Mouse (Mus musculus) CH12.LX (cell line): ENCODE data around the gene Brox. TPM values are rescaled to one million over a fixed set of nuclear protein-coding genes. Genes with fewer than 3 reads are reported as not detected.
A peak's percentile ranks its signal among the peaks of the same experiment; 100 is the strongest.

Experiments
- DNase-seq: peaks from one replicate; pipeline ENCODE4 v3.0.0-alpha.2; 2013; ENCODE audit errors: extremely low read depth
- H3K27ac ChIP-seq: 2 replicates; pipeline ENCODE4 v1.5.1; 2012; ENCODE audit warnings: low read depth, mild to moderate bottlenecking, control low read depth, moderate library complexity; ENCODE audit not compliant: insufficient read depth
- H3K27me3 ChIP-seq: replicated peaks from 2 replicates; pipeline ENCODE3; 2012; ENCODE audit warnings: inconsistent platforms
- H3K36me3 ChIP-seq, 2 experiments: replicated peaks in 1 of 2; 2 replicates each; pipeline versions ENCODE3 to v1.6.1; 2012; ENCODE audit warnings: inconsistent platforms in 1 of 2, low read length in 1 of 2, mild to moderate bottlenecking in 1 of 2, mixed read lengths in 1 of 2, moderate library complexity in 1 of 2; ENCODE audit not compliant: control insufficient read depth in 1 of 2, insufficient read depth in 1 of 2
- H3K4me1 ChIP-seq, 2 experiments: 2 replicates each; pipeline ENCODE4 v1.6.1; 2012; ENCODE audit warnings: inconsistent platforms in 1 of 2, moderate library complexity in 1 of 2; ENCODE audit not compliant: insufficient read depth in 2 of 2, control insufficient read depth in 1 of 2
- H3K4me2 ChIP-seq: 2 replicates; pipeline ENCODE4 v1.6.1; 2012; ENCODE audit warnings: low read depth, mild to moderate bottlenecking, control low read depth; ENCODE audit not compliant: poor library complexity, insufficient read depth, severe bottlenecking
- H3K4me3 ChIP-seq, 3 experiments: fragments of 150-350 bp in 1 of 3; sonication (generic) in 1 of 3; replicated peaks in 1 of 3; 2 replicates each; pipeline versions ENCODE3 to v1.5.1; 2011 to 2012; ENCODE audit warnings: low read depth in 2 of 3, low read length in 2 of 3, mild to moderate bottlenecking in 2 of 3, moderate library complexity in 2 of 3, control low read depth in 1 of 3, improper control_type of control experiment in 1 of 3, inconsistent platforms in 1 of 3, mixed read lengths in 1 of 3; ENCODE audit not compliant: poor library complexity in 1 of 3
- H3K79me2 ChIP-seq: replicated peaks from 2 replicates; pipeline ENCODE4 v1.6.1; 2012; ENCODE audit warnings: mild to moderate bottlenecking, moderate library complexity; ENCODE audit not compliant: control insufficient read depth, poor library complexity, insufficient read depth, severe bottlenecking; ENCODE audit errors: extremely low read depth
- H3K9ac ChIP-seq: 2 replicates; pipeline ENCODE4 v1.6.1; 2012; ENCODE audit warnings: low read depth, mild to moderate bottlenecking, control low read depth, moderate library complexity; ENCODE audit not compliant: insufficient read depth
- H3K9me3 ChIP-seq: replicated peaks from 2 replicates; pipeline ENCODE3; 2012; ENCODE audit warnings: low read length, inconsistent platforms, mixed read lengths
- BHLHE40 ChIP-seq: IDR thresholded peaks from 2 replicates; pipeline ENCODE4 v1.6.1; 2011; ENCODE audit warnings: mild to moderate bottlenecking, low read depth, low read length, improper control_type of control experiment
- CHD1 ChIP-seq: IDR thresholded peaks from 2 replicates; pipeline ENCODE4 v1.6.1; 2012; ENCODE audit warnings: low read depth, low read length, improper control_type of control experiment, inconsistent platforms
- CHD2 ChIP-seq: IDR thresholded peaks from 2 replicates; pipeline ENCODE4 v1.6.1; 2011; ENCODE audit warnings: low read length, improper control_type of control experiment
- E2F4 ChIP-seq: IDR thresholded peaks from 2 replicates; pipeline ENCODE4 v1.6.1; 2011; ENCODE audit warnings: low read depth, low read length, improper control_type of control experiment; ENCODE audit not compliant: insufficient replicate concordance
- ELF1 ChIP-seq: IDR thresholded peaks from 2 replicates; pipeline ENCODE4 v1.6.1; 2014; ENCODE audit warnings: low read depth, mild to moderate bottlenecking, inconsistent platforms, low read length, improper control_type of control experiment
- EP300 ChIP-seq: IDR thresholded peaks from 2 replicates; pipeline ENCODE4 v1.6.1; 2011; ENCODE audit warnings: low read length, improper control_type of control experiment
- MAX ChIP-seq: IDR thresholded peaks from 2 replicates; pipeline ENCODE4 v1.6.1; 2011; ENCODE audit warnings: low read length, improper control_type of control experiment
- MEF2A ChIP-seq: IDR thresholded peaks from 2 replicates; pipeline ENCODE4 v1.6.1; 2014; ENCODE audit warnings: low read depth, mild to moderate bottlenecking, inconsistent platforms, low read length, improper control_type of control experiment, borderline replicate concordance
- PAX5 ChIP-seq: IDR thresholded peaks from 2 replicates; pipeline ENCODE4 v1.6.1; 2012; ENCODE audit warnings: low read length, inconsistent platforms, mixed read lengths
- POLR2A ChIP-seq: IDR thresholded peaks from 2 replicates; pipeline ENCODE4 v1.6.1; 2011; ENCODE audit warnings: low read depth, mild to moderate bottlenecking, improper control_type of control experiment, low read length
- RCOR1 ChIP-seq: conservative IDR thresholded peaks from 2 replicates; pipeline ENCODE4 v1.6.1; 2012; ENCODE audit warnings: low read depth, mild to moderate bottlenecking, inconsistent platforms, low read length, improper control_type of control experiment
- SIN3A ChIP-seq: IDR thresholded peaks from 2 replicates; pipeline ENCODE4 v1.6.1; 2012; ENCODE audit warnings: low read length, improper control_type of control experiment, inconsistent platforms
- SMC3 ChIP-seq: IDR thresholded peaks from 2 replicates; pipeline ENCODE4 v1.6.1; 2011; ENCODE audit warnings: low read depth, low read length, improper control_type of control experiment
- TBP ChIP-seq: conservative IDR thresholded peaks from 2 replicates; pipeline ENCODE4 v1.6.1; 2011; ENCODE audit warnings: low read depth, low read length, improper control_type of control experiment
- UBTF ChIP-seq: IDR thresholded peaks from 2 replicates; pipeline ENCODE4 v1.6.1; 2012; ENCODE audit warnings: low read depth, mild to moderate bottlenecking, inconsistent platforms, low read length, improper control_type of control experiment, moderate library complexity
- USF1 ChIP-seq: IDR thresholded peaks from 2 replicates; pipeline ENCODE4 v1.6.1; 2014; ENCODE audit warnings: low read depth, mild to moderate bottlenecking, inconsistent platforms, low read length, improper control_type of control experiment
- ZNF384 ChIP-seq: IDR thresholded peaks from 2 replicates; pipeline ENCODE4 v1.6.1; 2012; ENCODE audit warnings: low read depth, low read length, improper control_type of control experiment, inconsistent platforms
- dilution Hi-C: fragments of 300-500 bp; cut with MboI; formaldehyde crosslinking; loops from 2 replicates; pipeline ENCODE4 v1.14.3; 2020; ENCODE audit warnings: low sequenced_read_pairs; ENCODE audit not compliant: extremely low pct_unique_long_range_greater_than_20kb, extremely low pct_ligation_motif_present
- in situ Hi-C: fragments of 300-500 bp; cut with MboI; formaldehyde crosslinking; loops from 3 replicates; pipeline ENCODE4 v1.14.3; 2019; ENCODE audit warnings: low sequenced_read_pairs, low pct_ligation_motif_present, low pct_unique_long_range_greater_than_20kb, mixed read lengths
- polyA plus RNA-seq: library from polyadenylated mRNA; unstranded; fragments of >175 nt; gene quantifications from 2 replicates; pipeline ENCODE4 v1.2.1, GENCODE M21; 2012; ENCODE audit warnings: low read depth; ENCODE audit not compliant: insufficient read length
- total RNA-seq, 2 experiments: library from RNA; depleted of rRNA; stranded (reverse); fragments of 300-350 nt in 1 of 2; fragments of >200 nt in 1 of 2; gene quantifications; 2 replicates each; pipeline ENCODE4 v1.2.3; 2012 to 2014

The Brox gene
- total and polyA plus RNA-seq, 3 experiments: 20.4 to 37.8 (median 21.8) TPM

- in situ Hi-C loops: no loop called here
- dilution Hi-C loops: no loop called here
- TF ChIP-seq RCOR1 (no peak), TBP (no peak), ELF1 (no peak), EP300 (no peak), CHD2 (no peak)
- TF ChIP-seq, all 38 proteins: peak for 0
Observed at GRCm38 (mm10) chr1:183297473-183297885, 410 bp upstream of the Brox start.

GRCm38 (mm10) chr1:183296465-183296864 lies 604 bp downstream of the Brox start, which contains the start of gene Aida:
Aida (plus strand) TSS chr1:183296590.
- dilution Hi-C loops (no loop called here), in situ Hi-C loops (no loop called here)
- peaks cover 0 to 5% of the 10 kb centered on the region in 2 experiments; a peak in 1 of 4 replicates for H3K4me1 ChIP-seq
- H3K79me2 ChIP-seq: peaks cover 23% of the 10 kb centered on the region
- H3K4me3 ChIP-seq: peak within 1 kb of the TSS; percentile 72 to 96 (median 82)
- H3K9me3 ChIP-seq: no peaks in the 10 kb centered on the region
- peak within 1 kb of the TSS; percentile 65 for H3K4me2 ChIP-seq
- DNase-seq: peak; percentile 41
- H3K27ac ChIP-seq: peak within 1 kb of the TSS; percentile 63
- no peaks in the 10 kb centered on the region for H3K27me3 ChIP-seq
- H3K36me3 ChIP-seq: peaks cover 19 to 27% of the 10 kb centered on the region in 2 experiments
- TF ChIP-seq PAX5: no peak
- TF ChIP-seq ELF1: peak; percentile 59
- H3K9ac ChIP-seq: peak within 1 kb of the TSS; percentile 76

More at GRCm38 (mm10) chr1:183297473-183297885, 410 bp upstream of the Brox start:
- Histone ChIP-seq H3K4me1 (peaks cover 0 to 5% of the 10 kb centered on the region in 2 experiments; a peak in 1 of 4 replicates), H3K9me3 (no peaks in the 10 kb centered on the region), H3K9ac (peak overlapping the region; percentile 58), H3K27me3 (no peaks in the 10 kb centered on the region), H3K27ac (no peak overlapping the region), H3K4me3 (peak overlapping the region; percentile 61 to 96 (median 64)), H3K4me2 (peak overlapping the region; percentile 39), H3K36me3 (peaks cover 14 to 18% of the 10 kb centered on the region in 2 experiments), H3K79me2 (peaks cover 23% of the 10 kb centered on the region)
- peak; percentile 35 for DNase-seq

DNA sequence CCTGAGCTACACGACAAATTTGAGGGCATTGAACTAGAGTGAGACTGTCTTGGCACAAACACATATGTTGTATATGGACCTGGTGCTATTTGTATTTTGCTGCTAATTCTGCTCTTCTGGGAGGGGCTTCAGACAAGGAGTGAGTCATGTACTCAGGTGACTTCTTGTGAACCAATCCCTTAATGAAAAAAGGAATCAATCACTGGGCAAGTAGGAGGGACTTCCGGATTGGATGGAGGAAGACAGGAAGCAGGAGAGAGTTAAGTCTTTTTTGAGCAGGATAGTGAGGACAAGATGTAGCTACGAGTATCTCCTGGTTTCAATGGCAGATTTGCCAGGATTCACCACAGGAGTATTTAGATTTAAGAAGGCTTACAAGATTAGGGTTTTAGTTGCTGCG lies 7.5 kb downstream of the Brox start:
- Histone ChIP-seq H3K27ac (no peak overlapping the region), H3K36me3 (peaks cover 70 to 93% of the 10 kb centered on the region in 2 experiments), H3K79me2 (peaks cover 12% of the 10 kb centered on the region), H3K4me2 (no peak overlapping the region), H3K4me1 (no peaks in the 10 kb centered on the region), H3K4me3 (no peak overlapping the region), H3K9ac (no peak overlapping the region), H3K27me3 (no peaks in the 10 kb centered on the region), H3K9me3 (no peaks in the 10 kb centered on the region)
- in situ Hi-C loops (no loop called here), dilution Hi-C loops (no loop called here)
- no peak for TF ChIP-seq SIN3A
- no peak for TF ChIP-seq MAX
- TF ChIP-seq USF1: no peak
- no peak for TF ChIP-seq POLR2A
- no peak for TF ChIP-seq EP300
- TF ChIP-seq E2F4: no peak
- TF ChIP-seq UBTF: no peak
- no peak for TF ChIP-seq ZNF384
- no peak for TF ChIP-seq BHLHE40
- no peak for TF ChIP-seq SMC3
- no peak for TF ChIP-seq ELF1
- TF ChIP-seq CHD1: no peak
- no peak for TF ChIP-seq CHD2
- no peak for TF ChIP-seq MEF2A
- no peak for DNase-seq
